Mouse (Mus musculus) lung, adult 2 months (tissue): Measurements from ENCODE around the gene Uhrf2. TPM values are rescaled to one million over a fixed set of nuclear protein-coding genes. Genes with fewer than 3 reads are reported as not detected.
"Not testable (repeated sequence)": the region's sequence is repeated elsewhere in the genome, so short reads cannot be mapped to it uniquely, and the experiment has no call there.

ENCODE experiments used
- DNase-seq: peaks from one replicate; pipeline ENCODE4 v3.0.0; 2022
- H3K4me1 ChIP-seq: fragments of 200-500 bp; 2 replicates; pipeline ENCODE4 v1.6.1; 2011; ENCODE audit warnings: low read length; ENCODE audit not compliant: control insufficient read depth, insufficient read depth
- H3K4me3 ChIP-seq: fragments of 200-500 bp; replicated peaks from 2 replicates; pipeline ENCODE3; 2011; ENCODE audit warnings: low read depth, mild to moderate bottlenecking, control low read depth, low read length; ENCODE audit errors: extremely low read depth
- CTCF ChIP-seq: fragments of 200-500 bp; IDR thresholded peaks from 2 replicates; pipeline ENCODE4 v1.5.1; 2011; ENCODE audit warnings: mild to moderate bottlenecking, low read length, control low read depth; ENCODE audit not compliant: insufficient read depth
- POLR2A ChIP-seq: fragments of 200-500 bp; IDR thresholded peaks from 2 replicates; pipeline ENCODE4 v1.6.1; 2011; ENCODE audit warnings: low read depth, mild to moderate bottlenecking, control low read depth, low read length, borderline replicate concordance; ENCODE audit errors: extremely low read depth
- WGBS: fragments of 180-500 bp; shearing (Covaris S2); methylation state at CpG from one replicate; pipeline ENCODE4 v1.1.7; 2018; 5-methylcytosine and 5-hydroxymethylcytosine counted together
- polyA plus RNA-seq: library from polyadenylated mRNA; depleted of rRNA; stranded (reverse); fragments of >200 nt; gene quantifications from 2 replicates; pipeline ENCODE4 v1.2.3, GENCODE M21; 2012

Gene Uhrf2
- polyA plus RNA-seq, 1 experiment: 27.5 TPM

DNA sequence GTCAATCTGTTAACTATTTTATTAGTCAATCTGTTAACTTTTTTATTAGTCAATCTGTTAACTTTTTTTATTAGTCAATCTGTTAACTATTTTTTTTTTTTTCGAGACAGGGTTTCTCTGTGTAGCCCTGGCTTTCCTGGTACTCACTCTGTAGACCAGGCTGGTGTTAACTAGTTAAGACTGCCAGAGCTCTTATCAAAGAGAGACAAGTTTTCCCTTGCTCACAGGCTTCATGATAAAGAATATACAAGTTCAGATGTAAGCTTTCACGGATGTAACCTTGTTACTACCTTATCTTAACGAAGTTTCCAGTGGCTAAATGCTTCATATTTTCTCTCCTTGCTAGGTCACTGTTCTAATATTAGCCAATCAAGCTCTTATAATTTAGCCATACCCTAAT is 16.0 kb upstream of the Uhrf2 start:
- no peak for TF ChIP-seq POLR2A
- TF ChIP-seq CTCF: no peak
- Histone ChIP-seq H3K4me1 (no peaks in the 10 kb centered on the region), H3K4me3 (no peak overlapping the region)
- no peak for DNase-seq
- 78% methylated on average over 3 of the region's 3 CpGs for WGBS

- no peak for DNase-seq
- TF ChIP-seq CTCF (no peak), POLR2A (no peak)
- 58% methylated on average over 6 of the region's 6 CpGs for WGBS
- no peaks in the 10 kb centered on the region for H3K4me1 ChIP-seq
- no peak overlapping the region for H3K4me3 ChIP-seq
Observed at GRCm38 (mm10) chr19:30016156-30016555, 14.2 kb upstream of the Uhrf2 start.

DNA sequence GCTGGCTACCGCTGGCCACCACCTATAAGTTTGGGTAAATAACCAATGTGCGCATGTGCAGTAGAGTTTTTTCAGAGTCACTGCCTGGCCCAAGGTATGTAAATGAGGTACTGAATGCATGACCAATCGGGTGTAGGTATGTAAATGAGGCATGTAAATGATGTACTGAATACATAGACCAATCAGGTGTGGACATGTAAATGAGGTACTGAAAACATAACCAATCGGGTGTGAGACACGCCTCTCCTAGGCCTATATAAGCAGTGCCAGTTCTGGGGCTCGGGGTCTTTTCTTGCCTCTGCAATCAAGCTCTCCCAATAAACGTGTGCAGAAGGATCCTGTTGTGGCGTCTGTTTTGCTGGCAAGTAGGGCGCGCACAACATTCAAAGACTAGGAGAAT is 6.9 kb upstream of the Uhrf2 start:
- WGBS: 95% methylated on average over 10 of the region's 10 CpGs
- DNase-seq: not testable (repeated sequence)

GRCm38 (mm10) chr19:30029002-30029710 is 1.2 kb upstream of the Uhrf2 start:
- WGBS: 72% methylated on average over 11 of the region's 11 CpGs
- Histone ChIP-seq H3K4me1 (peaks cover 8% of the 10 kb centered on the region), H3K4me3 (no peak overlapping the region)
- no peak for DNase-seq
- TF ChIP-seq CTCF (no peak), POLR2A (no peak)

More for the DNA sequence above, 6.9 kb upstream of the Uhrf2 start:
- H3K4me1 ChIP-seq, H3K4me3 ChIP-seq: not testable (repeated sequence)

DNA sequence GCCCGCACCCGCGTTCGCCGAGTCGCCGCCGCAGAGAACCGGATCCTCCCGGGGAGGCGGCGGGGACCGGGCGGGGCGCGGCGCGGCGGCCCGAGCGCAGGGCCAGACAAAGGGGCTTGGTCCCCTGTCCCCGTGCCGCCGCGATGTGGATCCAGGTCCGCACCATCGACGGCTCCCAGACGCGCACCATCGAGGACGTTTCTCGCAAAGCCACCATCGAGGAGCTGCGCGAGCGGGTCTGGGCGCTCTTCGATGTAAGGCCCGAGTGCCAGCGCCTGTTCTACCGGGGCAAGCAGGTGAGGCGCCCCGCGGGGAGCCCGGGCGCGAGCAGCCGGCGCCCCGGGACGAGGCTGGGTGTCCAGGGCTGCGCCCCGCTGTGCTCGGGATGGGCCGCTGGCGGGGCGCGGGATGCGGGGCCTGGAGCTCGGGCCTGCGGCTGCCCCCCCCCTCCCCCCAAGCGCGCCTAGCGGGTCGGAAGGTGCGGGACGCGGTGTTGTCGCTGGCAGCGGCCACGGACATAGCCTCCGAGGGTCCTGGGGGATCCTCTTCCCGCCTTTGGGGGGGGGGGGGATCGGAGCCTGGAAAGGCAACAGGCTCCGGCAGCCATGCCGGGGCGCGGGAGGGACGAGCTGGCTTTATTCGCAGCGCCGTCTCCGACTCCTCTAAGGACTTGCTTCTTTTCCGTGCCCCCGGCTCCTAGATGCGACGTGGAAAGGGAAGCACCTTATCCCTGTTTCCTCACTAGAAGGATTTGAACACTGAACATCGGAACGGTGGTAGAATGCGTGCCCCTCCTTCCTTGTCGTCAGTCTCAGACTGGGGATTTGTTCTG is 539 bp downstream of the Uhrf2 start:
- TF ChIP-seq POLR2A (no peak), CTCF (no peak)
- H3K4me3 ChIP-seq: peak overlapping the region; percentile 94
- peaks cover 12% of the 10 kb centered on the region for H3K4me1 ChIP-seq
- WGBS: under 1% methylated on average over 92 of the region's 92 CpGs
- peak; percentile 20 for DNase-seq

GRCm38 (mm10) chr19:30031468-30031931 is 1.2 kb downstream of the Uhrf2 start:
- peaks cover 15% of the 10 kb centered on the region for H3K4me1 ChIP-seq
- TF ChIP-seq POLR2A (no peak), CTCF (no peak)
- H3K4me3 ChIP-seq: peak overlapping the region; percentile 94
- DNase-seq: no peak
- under 1% methylated on average over 7 of the region's 7 CpGs for WGBS

- 50% methylated on average over 3 of the region's 3 CpGs for WGBS
- DNase-seq: no peak
- H3K4me1 ChIP-seq: peaks cover 18% of the 10 kb centered on the region
- no peak for TF ChIP-seq POLR2A
- no peak for TF ChIP-seq CTCF
- H3K4me3 ChIP-seq: no peak overlapping the region
Observed at GRCm38 (mm10) chr19:30032206-30032605, 1.9 kb downstream of the Uhrf2 start.

DNA sequence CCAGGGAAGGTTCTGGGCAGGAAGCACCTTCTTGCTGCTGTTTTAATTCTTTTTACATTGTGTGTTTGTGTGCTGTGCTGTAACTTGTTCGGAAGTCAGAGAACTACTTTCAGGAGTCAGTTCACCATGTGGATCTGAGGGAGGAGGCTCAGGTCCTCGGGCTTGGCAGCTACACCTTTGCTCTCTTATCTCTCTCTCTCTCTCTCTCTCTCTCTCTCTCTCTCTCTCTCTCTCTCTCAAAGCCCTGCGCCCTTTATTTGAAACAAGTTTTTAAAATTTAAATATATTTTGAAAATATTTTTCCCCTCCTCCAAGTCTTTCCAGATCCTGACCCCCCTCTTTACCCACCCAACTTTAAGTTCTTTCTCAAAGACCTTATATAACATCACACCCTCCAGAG is 5.0 kb downstream of the Uhrf2 start:
- WGBS: 45% methylated on average over 3 of the region's 3 CpGs
- H3K4me3 ChIP-seq: no peak overlapping the region
- H3K4me1 ChIP-seq: peaks cover 18% of the 10 kb centered on the region
- TF ChIP-seq POLR2A: no peak
- TF ChIP-seq CTCF: no peak
- no peak for DNase-seq

GRCm38 (mm10) chr19:30043691-30044090 is 13.4 kb downstream of the Uhrf2 start:
- TF ChIP-seq CTCF (no peak), POLR2A (no peak)
- 90% methylated on average over 2 of the region's 2 CpGs for WGBS
- no peaks in the 10 kb centered on the region; the same call in 1 of the 2 replicates for H3K4me1 ChIP-seq
- no peak overlapping the region for H3K4me3 ChIP-seq
- DNase-seq: no peak

DNA sequence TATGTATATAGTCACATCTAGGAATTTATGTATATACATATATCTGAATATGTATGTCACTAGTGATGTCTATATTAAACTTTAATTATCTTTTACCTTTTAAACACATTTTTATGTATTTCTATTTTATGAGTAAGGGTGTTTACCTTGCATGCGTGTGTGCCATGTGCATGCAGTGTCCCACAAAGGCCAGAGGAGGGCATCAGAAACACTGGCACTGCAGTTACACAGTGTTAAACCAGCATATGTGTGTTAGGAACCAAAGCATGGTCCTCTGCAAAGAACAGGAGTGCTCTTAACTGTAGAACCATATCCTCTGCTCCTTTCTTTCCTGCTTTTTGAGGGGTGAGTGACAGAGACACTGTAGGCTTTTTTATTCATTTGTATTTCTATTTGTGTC is 14.3 kb downstream of the Uhrf2 start:
- 98% methylated on average over 1 of the region's 1 CpGs for WGBS
- no peak for DNase-seq
- Histone ChIP-seq H3K4me1 (peaks cover 3% of the 10 kb centered on the region), H3K4me3 (no peak overlapping the region)
- TF ChIP-seq CTCF (no peak), POLR2A (no peak)
